Mouse (Mus musculus) layer of hippocampus, adult 9-11 months (tissue): ENCODE data around the gene Teddm2.
"Not testable (repeated sequence)": the region's sequence is repeated elsewhere in the genome, so short reads cannot be mapped to it uniquely, and the experiment has no call there.

Experiments
- DNase-seq: peaks from one replicate; pipeline ENCODE4 v3.0.0; 2022

The Teddm2 gene

DNA sequence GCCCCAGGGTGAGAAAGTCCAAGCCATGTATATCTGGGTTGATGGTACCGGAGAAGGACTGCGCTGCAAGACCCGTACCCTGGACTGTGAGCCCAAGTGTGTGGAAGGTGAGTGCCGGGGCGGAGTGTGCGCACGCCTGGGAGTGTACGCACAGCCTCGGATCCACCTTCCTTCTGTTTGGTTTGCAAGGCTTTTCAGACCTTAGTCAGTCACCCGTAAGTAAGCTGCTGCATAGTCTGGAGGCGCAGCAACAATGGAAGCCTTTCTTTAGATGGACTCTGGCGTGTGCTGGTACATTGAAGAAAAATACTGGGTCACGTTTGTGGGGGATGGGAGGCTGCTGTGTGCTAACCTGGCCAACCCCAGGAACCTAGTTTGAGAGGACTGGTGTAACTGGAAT, 3.0 kb upstream of the Teddm2 start:
- no peak for DNase-seq

- DNase-seq, result no peak
Observed at GRCm38 (mm10) chr1:153900860-153901730, 1.1 kb upstream of the Teddm2 start.

DNA sequence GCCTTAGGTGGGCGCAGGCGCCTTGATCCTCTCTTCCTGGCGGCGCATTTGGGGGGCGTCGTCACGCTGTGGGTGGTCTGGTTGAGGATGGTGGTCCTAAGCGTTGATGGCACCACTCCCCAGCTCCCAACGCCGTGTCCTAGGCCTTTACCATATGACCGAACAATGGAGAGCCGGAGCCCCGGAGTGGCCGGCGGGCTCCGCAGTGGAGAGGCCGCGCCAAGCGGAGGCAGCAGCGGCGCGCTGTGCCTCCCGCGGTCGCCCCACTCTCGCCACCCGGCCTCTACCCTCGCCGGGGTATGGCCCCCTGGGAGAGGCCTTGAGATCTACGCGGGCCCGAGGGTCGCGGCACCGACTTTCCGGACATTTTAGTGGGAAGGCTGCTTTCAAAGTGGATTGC, 353 bp upstream of the Teddm2 start:
- DNase-seq, result no peak

DNA sequence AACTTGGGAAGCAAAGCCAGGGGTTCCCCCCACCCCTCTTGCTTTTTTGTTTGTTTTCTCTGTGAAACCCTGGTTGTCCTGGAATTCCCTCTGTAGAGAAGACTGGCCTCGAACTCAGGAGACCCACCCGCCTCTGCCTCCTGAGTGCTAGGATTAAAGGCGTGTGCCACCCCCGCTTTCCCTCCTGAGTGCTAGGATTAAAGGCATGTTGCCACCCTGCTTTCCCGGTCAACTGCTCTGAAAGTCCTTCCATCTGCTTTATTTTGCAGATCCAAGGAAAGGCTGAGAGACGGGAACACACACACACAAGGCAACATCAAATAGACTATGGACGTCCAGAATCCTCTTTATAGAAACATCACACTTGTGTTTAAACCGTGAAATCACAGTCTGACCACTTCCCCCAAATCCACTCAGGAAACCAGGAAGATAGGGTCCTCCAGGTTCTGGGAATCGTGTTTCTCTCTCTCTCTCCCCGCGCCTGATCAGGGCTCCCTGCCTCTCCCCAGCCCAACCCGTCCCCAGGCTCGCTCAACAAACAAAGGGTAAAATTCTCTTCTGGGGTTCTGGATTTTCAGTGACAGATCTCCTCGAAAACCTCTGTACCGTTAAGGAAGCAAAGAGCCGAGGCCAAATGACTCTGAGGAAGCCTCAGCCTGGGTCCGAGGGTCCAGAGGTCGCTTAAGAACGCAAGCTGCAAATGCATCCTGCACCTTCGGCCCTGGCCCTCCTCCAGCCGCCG, 868 bp downstream of the Teddm2 start:
- no peak for DNase-seq

DNA sequence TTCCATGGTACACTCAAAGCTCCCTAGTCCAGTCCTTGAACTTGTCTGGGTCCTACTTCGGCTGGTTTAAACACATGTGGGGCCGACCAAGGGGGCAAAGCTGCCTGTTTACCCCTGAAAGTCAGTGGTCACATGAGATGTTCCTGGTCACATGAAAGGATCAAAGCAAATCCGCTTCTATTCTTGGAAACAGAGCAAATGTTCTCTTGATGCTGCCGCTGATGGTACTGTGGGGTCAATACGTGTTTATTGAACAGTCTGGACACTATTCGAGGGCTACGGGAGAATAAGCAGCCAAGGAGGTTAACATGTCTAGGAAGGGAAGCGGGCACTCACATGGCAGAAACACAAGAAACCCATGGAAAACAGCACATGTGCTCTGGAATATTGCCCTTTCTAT, 2.8 kb downstream of the Teddm2 start:
- no peak for DNase-seq

DNA sequence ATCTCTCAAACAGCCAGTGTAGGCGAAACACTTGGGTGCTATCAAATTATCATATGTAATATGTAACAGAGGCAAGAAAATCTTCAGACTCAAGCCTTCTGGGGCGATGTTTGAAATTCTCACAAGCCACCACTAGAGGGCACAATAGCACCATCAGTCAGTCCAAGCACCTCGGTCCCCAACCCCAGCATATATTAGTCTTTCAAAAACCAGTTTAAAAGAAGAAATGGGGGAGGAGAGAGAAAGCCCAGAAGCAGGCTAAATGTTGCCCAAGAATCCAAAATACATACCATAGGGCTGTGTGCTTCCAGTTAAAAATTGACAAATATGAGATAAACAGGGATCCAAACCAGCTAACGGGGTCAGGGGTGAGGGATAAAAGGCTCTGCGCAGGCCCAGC, 5.0 kb downstream of the Teddm2 start:
- DNase-seq, result peak; percentile 72

DNA sequence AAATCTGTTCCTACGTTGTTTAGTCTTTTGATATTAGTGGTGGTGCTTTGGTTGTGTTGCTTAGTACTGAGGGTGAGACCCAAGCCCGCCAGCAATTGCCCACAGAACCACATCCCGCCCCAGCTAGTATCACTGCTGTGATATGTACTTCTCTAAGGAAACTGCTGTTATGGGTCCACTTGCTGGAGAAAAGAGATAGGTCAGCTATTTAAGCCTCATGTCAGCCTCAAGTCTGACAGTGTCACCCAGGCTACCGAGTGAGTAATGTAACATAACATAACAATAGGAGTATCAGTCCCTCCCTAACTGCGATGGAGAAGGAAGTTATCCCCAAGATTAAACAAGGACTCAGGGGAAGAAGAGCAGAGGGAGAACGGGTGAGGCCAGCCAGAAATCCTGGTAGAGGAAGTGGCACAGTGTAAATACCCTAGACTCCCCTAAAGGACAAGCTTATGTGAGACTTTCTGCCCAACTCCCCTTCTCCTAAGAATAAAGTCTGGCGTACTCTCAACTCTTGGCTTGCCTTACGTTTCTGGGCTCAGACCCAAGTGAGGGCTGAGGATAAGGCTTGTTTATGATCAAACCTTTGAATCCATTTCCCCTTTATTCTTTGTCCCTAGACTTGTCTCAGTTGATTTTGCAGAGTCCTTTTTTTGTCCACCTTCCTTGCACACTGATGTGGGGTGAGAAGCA, 5.7 kb downstream of the Teddm2 start:
- DNase-seq, result no peak

DNA sequence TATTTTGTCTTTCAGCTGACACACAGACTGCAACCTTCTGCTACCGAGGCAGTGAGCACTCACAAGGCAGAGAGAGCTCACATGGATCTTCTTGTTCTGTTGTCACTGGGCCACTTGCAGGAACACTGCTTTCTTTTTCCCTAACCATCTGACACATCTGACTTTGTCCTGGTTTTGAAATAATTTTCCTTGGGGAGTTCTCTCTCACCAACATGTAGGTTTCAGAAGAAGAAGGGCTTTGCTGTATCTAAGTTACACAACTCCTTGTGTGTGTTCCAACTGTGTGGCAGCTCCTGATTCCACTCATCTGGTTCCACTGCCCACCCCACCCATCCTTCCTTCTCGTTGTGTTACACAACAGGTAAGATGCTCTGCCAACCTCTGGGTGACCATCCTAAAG, 6.3 kb downstream of the Teddm2 start:
- DNase-seq, result no peak

DNA sequence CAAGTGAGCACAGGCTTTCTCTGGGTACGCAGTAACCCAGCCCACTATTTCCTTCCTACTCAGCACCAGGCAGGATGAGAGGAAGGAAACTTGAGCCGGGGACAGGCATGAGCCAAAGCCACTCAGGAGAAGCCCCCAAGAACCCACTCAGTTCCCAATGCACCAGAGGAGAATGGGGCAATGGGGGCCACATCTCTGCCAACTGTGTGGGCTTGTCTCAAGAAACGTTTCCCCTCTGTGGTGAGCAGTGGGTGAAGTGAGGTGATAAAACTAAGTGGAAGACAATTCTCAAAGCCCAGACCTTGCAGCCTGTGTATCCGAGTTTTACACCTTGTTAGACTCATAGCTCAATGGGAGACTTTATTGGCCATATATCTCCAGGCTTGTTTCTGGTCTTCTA, 8.6 kb downstream of the Teddm2 start, which contains the start of gene Teddm1a:
Teddm1a (plus strand) TSS at position 301 of the 400 bp plus-strand sequence.
- DNase-seq, result no peak

GRCm38 (mm10) chr1:153890121-153890520, 9.9 kb downstream of the Teddm2 start:
- DNase-seq, result no peak

GRCm38 (mm10) chr1:153886024-153886633, 13.9 kb downstream of the Teddm2 start:
- DNase-seq, result no peak

DNA sequence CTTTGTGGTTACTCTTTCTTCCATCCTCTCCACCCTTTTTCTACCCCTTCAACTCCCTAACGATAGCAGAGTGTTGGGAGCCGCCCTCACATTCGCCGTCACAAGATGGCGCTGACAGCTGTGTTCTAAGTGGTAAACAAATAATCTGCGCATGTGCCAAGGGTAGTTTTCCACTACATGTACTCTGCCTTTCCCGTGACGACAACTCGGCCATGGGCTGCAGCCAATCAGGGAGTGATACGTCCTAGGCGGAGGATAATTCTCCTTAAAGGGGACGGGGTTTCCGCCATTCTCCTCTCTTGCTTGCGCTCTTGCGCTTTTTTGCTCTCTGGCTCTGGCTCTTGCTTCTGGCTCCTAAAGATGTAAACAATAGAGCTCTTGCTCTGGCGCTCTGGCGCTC, 19.6 kb downstream of the Teddm2 start:
- not testable (repeated sequence) for DNase-seq

- no peak for DNase-seq
Observed at GRCm38 (mm10) chr1:153874045-153874444, 26.0 kb downstream of the Teddm2 start, which contains the start of gene Teddm1b. Gene Teddm1b, plus strand, starts transcription at chr1:153874345.

DNA sequence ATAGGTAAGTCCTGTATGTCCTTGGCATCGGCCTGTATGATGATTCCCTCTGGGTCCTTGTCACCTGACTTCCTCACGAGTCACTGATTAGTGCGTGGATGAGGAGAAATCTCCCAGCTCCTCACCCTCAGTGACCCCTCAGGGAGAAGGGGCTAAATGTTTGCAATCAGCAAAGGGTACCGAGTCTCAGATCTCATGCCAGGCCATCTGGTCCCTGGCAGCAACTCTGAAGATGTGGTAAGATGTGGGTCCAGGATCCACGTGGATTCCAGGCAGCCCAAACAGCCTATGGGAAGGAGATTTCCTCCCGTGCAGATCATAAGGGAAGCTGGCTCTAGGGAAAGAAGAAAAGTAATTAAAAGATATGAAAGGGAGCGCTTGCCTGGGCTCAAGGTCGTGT, 44.1 kb downstream of the Teddm2 start:
- no peak for DNase-seq

GRCm38 (mm10) chr1:153852696-153853095, 47.3 kb downstream of the Teddm2 start:
- DNase-seq, result not testable (repeated sequence)

- no peak for DNase-seq
Observed at GRCm38 (mm10) chr1:153846867-153847266, 53.2 kb downstream of the Teddm2 start.

GRCm38 (mm10) chr1:153846420-153846819, 53.6 kb downstream of the Teddm2 start:
- no peak for DNase-seq

GRCm38 (mm10) chr1:153844042-153844441, 56.0 kb downstream of the Teddm2 start, which contains the start of gene Rgsl1:
Gene Rgsl1, minus strand, starts transcription at chr1:153844142.
- DNase-seq, result no peak

DNA sequence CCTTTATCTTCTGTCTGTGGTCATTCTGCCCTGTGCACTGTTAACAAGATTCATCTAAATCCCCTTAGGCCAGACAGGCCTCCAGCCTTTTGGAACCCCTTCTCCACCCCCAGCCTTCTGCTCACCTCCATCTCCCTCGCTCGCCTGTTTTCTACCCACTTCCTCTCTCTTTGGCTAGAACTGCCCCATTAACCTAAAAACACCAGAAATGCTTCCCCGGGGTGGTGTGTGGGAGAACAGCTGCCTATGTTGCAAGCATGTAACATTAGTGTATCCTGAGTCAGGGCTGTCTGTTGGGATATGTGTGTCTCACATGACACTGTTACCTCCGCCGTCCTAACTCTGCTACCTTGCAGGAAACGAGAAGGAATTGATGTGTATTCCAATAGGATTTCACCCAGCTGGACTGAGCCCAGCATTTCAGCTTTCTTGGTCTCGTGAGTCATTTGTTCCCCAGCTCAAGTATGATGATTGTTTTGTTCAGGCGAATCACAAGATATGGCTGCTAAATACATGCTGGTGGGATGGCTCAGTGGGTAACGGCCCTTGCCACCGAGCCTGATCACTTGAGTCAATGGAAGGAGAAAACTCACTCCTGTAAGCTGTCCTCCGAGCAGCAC, 57.8 kb downstream of the Teddm2 start:
- DNase-seq, result no peak

- DNase-seq, result no peak
Observed at GRCm38 (mm10) chr1:153836036-153836435, 64.0 kb downstream of the Teddm2 start.

DNA sequence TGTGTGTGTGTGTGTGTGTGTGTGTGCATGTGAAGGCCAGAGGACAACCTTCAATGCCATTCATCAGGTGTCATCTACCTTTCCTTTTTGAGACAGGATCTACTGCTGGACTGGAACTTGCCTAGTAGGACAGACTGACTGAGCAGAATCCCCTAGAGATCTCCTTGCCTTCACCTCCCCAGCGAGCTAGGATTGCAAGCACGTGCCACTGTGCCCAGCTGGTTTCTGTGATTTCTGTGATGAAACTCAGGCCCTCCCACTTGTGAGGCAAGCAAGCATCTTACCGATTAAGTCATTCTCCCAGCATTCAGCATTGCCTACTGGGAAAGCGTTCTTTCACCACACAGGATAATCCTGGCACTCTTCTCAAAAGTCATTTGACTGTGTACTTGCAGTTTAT, 69.3 kb downstream of the Teddm2 start:
- no peak for DNase-seq

DNA sequence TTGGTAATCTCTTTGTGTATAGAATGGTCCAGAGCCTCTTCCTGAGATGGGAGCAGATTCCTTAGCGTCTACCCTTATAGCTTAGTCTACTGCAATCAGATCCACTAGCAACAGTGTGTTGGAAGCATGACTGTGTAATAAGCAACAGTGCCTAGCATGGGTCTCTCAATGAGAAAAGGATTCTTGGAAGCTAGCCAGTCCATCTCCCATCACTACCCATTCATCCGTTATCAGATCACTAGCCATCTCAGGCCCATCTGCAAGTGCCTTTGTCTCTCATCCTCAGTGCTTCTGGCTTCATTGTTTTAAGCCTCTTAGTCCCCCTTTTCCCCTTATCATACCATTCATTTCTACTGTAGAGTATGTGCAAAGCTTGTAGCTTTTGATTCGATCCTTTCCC, 79.8 kb downstream of the Teddm2 start:
- DNase-seq, result no peak
